Mouse (Mus musculus) midbrain, embryonic 16.5 days (tissue): ENCODE data around the gene Plppr1. TPM values are rescaled to one million over a fixed set of nuclear protein-coding genes. Genes with fewer than 3 reads are reported as not detected.

Experiments used
- ATAC-seq: fragments of 200-750 bp; cut with Nextera tagmentation; 2 replicates; pipeline ENCODE4 v1.8.0; 2017; ENCODE audit warnings: moderate TSS enrichment
- H3K27ac ChIP-seq: fragments of 300-500 bp; sonication (generic); 2 replicates; pipeline ENCODE4 v1.5.1; 2014; ENCODE audit warnings: mild to moderate bottlenecking, low read length, mixed read lengths
- H3K27me3 ChIP-seq: fragments of 300-500 bp; sonication (generic); 2 replicates; pipeline ENCODE4 v1.6.1; 2014; ENCODE audit warnings: low read depth, low read length, mixed read lengths; ENCODE audit not compliant: control insufficient read depth, insufficient read depth
- H3K36me3 ChIP-seq: fragments of 300-500 bp; sonication (generic); 2 replicates; pipeline ENCODE4 v1.6.1; 2014; ENCODE audit warnings: mild to moderate bottlenecking, low read length, moderate library complexity, mixed read lengths; ENCODE audit not compliant: control insufficient read depth, insufficient read depth
- H3K4me1 ChIP-seq: fragments of 300-500 bp; sonication (generic); 2 replicates; pipeline ENCODE4 v1.6.1; 2014; ENCODE audit warnings: mild to moderate bottlenecking, low read length, mixed read lengths; ENCODE audit not compliant: control insufficient read depth, insufficient read depth
- H3K4me2 ChIP-seq: fragments of 300-500 bp; sonication (generic); 2 replicates; pipeline ENCODE4 v1.6.1; 2014; ENCODE audit warnings: mild to moderate bottlenecking, low read length, mixed read lengths
- H3K4me3 ChIP-seq: fragments of 300-500 bp; sonication (generic); 2 replicates; pipeline ENCODE4 v1.5.1; 2014; ENCODE audit warnings: low read depth, mild to moderate bottlenecking, low read length, moderate library complexity, mixed read lengths
- H3K9ac ChIP-seq: fragments of 300-500 bp; sonication (generic); 2 replicates; pipeline ENCODE4 v1.6.1; 2014; ENCODE audit warnings: low read depth, low read length, mixed read lengths
- H3K9me3 ChIP-seq: fragments of 300-500 bp; sonication (generic); replicated peaks from 2 replicates; pipeline ENCODE4 v1.6.1; 2014; ENCODE audit warnings: mild to moderate bottlenecking, low read length, mixed read lengths; ENCODE audit not compliant: control insufficient read depth, poor library complexity, severe bottlenecking
- WGBS: fragments of 180-500 bp; shearing (Covaris S2); extraction: QIAGEN DNeasy Blood & Tissue Kit; methylation state at CpG from one replicate; pipeline ENCODE4 v1.1.7; 2014; 5-methylcytosine and 5-hydroxymethylcytosine counted together
- polyA plus RNA-seq: library from polyadenylated mRNA; unstranded; fragments of >200 nt; fragmentation: Nextera tagmentation; extraction: Ambion mirVana; gene quantifications from 2 replicates; pipeline ENCODE4 v1.2.1, GENCODE M21; 2015

The Plppr1 gene
- polyA plus RNA-seq, 1 experiment from 2014 or later: 65.9 TPM

- Histone ChIP-seq H3K4me2 (no peak overlapping the region), H3K4me3 (no peak overlapping the region), H3K9ac (no peak overlapping the region), H3K27me3 (no peaks in the 10 kb centered on the region), H3K9me3 (no peaks in the 10 kb centered on the region), H3K36me3 (no peaks in the 10 kb centered on the region), H3K27ac (no peak overlapping the region), H3K4me1 (no peaks in the 10 kb centered on the region)
- WGBS: 68% methylated on average over 1 of the region's 1 CpGs
- no peak for ATAC-seq
Observed at GRCm38 (mm10) chr4:49225021-49225420, 165.9 kb downstream of the Plppr1 start.

GRCm38 (mm10) chr4:49232206-49233031, 173.3 kb downstream of the Plppr1 start:
- Histone ChIP-seq H3K27me3 (no peaks in the 10 kb centered on the region), H3K36me3 (no peaks in the 10 kb centered on the region), H3K9me3 (no peaks in the 10 kb centered on the region), H3K9ac (no peak overlapping the region), H3K27ac (peak overlapping the region; percentile 6; the same call in 1 of the 2 replicates), H3K4me1 (peaks cover 7% of the 10 kb centered on the region; the same call in 1 of the 2 replicates), H3K4me3 (no peak overlapping the region), H3K4me2 (no peak overlapping the region)
- peak; percentile 59 for ATAC-seq
- whole genome bisulfite sequencing: 27% methylated on average over 11 of the region's 11 CpGs

- no peaks in the 10 kb centered on the region for H3K9me3 ChIP-seq
- WGBS: 39% methylated on average over 3 of the region's 3 CpGs
- no peak overlapping the region for H3K4me3 ChIP-seq
- no peaks in the 10 kb centered on the region for H3K36me3 ChIP-seq
- no peak overlapping the region for H3K4me2 ChIP-seq
- no peak for ATAC-seq
- H3K27me3 ChIP-seq: no peaks in the 10 kb centered on the region
- H3K27ac ChIP-seq: no peak overlapping the region
- H3K4me1 ChIP-seq: peaks cover 7% of the 10 kb centered on the region; the same call in 1 of the 2 replicates
- H3K9ac ChIP-seq: no peak overlapping the region
Observed at GRCm38 (mm10) chr4:49233032-49233406, 173.9 kb downstream of the Plppr1 start.

DNA sequence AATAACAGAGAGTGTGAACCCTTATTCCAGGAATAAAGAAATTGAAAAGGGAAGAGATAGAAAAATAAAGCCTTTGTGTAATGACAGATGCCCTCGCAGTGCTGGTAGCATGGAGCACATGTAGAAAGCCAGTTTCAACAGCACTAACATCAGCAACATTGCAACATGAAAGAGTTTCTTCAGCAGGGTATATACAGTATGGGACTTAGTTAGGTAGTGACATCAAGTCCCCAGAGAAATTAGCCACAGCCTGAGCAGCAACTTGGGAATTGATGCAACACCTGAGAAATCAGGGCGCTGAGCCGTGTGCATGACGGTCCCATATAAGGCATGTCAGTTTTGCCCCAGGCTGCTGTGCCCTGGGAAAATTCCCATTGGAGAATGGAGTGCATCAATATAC, 179.0 kb downstream of the Plppr1 start:
- Histone ChIP-seq H3K36me3 (no peaks in the 10 kb centered on the region), H3K27ac (no peak overlapping the region), H3K27me3 (no peaks in the 10 kb centered on the region), H3K4me2 (no peak overlapping the region), H3K9me3 (no peaks in the 10 kb centered on the region), H3K4me3 (no peak overlapping the region), H3K4me1 (0 out of 2 replicates have a peak, but pooled peaks cover 3% of the 10 kb centered on the region), H3K9ac (no peak overlapping the region)
- 92% methylated on average over 4 of the region's 4 CpGs for WGBS
- no peak; the same call in 1 of the 2 replicates for ATAC-seq

- H3K36me3 ChIP-seq: no peaks in the 10 kb centered on the region
- no peak overlapping the region for H3K27ac ChIP-seq
- H3K9me3 ChIP-seq: no peaks in the 10 kb centered on the region
- 0 out of 2 replicates have a peak, but pooled peaks cover 2% of the 10 kb centered on the region for H3K4me1 ChIP-seq
- no peak overlapping the region for H3K9ac ChIP-seq
- WGBS: 85% methylated on average over 5 of the region's 5 CpGs
- H3K4me2 ChIP-seq: no peak overlapping the region
- H3K27me3 ChIP-seq: no peaks in the 10 kb centered on the region
- H3K4me3 ChIP-seq: no peak overlapping the region
- ATAC-seq: no peak
Observed at GRCm38 (mm10) chr4:49239451-49239850, 180.4 kb downstream of the Plppr1 start.

DNA sequence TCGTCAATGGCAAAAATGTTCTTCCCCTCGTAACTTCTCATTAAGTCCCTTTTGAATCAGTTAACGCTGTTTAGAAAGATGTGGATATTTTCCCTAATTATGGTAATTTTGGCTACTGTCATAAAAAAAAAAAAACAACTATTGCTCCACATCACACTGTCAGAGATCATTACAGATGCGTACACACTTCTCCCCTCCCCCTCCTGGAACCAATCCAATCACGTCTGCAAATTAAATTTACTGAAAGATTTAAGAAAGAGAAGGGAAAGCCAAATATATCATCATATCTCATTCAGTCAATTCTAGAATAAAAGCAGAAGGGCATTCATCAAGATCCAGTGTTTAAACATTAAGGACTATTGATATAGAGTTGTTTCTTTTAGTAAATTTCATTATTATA, 185.7 kb downstream of the Plppr1 start:
- H3K4me1 ChIP-seq: 0 out of 2 replicates have a peak, but pooled peaks cover 2% of the 10 kb centered on the region
- ATAC-seq: no peak
- H3K4me3 ChIP-seq: no peak overlapping the region
- no peaks in the 10 kb centered on the region for H3K36me3 ChIP-seq
- H3K27ac ChIP-seq: no peak overlapping the region
- no peaks in the 10 kb centered on the region for H3K9me3 ChIP-seq
- no peak overlapping the region for H3K9ac ChIP-seq
- WGBS: 46% methylated on average over 5 of the region's 5 CpGs
- H3K27me3 ChIP-seq: no peaks in the 10 kb centered on the region
- no peak overlapping the region for H3K4me2 ChIP-seq

- Histone ChIP-seq H3K9ac (no peak overlapping the region), H3K27ac (no peak overlapping the region), H3K9me3 (no peaks in the 10 kb centered on the region), H3K4me3 (no peak overlapping the region), H3K4me1 (no peaks in the 10 kb centered on the region), H3K4me2 (no peak overlapping the region), H3K27me3 (no peaks in the 10 kb centered on the region), H3K36me3 (no peaks in the 10 kb centered on the region)
- WGBS: 83% methylated on average over 2 of the region's 2 CpGs
- no peak for ATAC-seq
Observed at GRCm38 (mm10) chr4:49245274-49245673, 186.2 kb downstream of the Plppr1 start.

DNA sequence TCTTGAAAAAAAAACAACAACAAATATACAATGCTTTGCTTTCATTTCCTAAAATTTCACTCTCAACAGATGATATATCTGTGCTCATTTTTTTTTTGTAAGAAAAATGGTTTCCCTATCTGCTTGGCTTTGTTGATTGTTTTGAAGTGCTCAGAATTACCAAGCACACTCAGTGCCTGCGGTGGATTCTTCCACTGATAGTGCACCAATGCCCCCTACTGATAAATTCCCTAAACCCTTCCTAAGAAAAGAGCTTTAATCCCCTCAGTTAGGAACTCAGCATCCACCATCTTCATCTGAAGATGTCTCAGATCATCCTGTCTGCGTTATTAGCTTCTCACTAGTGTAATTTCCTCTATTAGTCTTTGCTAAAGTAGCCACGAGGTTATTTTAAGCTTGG, 192.2 kb downstream of the Plppr1 start:
- H3K9ac ChIP-seq: no peak overlapping the region
- 2% methylated on average over 3 of the region's 3 CpGs for WGBS
- no peaks in the 10 kb centered on the region for H3K36me3 ChIP-seq
- no peak overlapping the region for H3K27ac ChIP-seq
- H3K9me3 ChIP-seq: no peaks in the 10 kb centered on the region
- no peaks in the 10 kb centered on the region for H3K27me3 ChIP-seq
- peaks cover 3% of the 10 kb centered on the region; the same call in 1 of the 2 replicates for H3K4me1 ChIP-seq
- H3K4me2 ChIP-seq: no peak overlapping the region
- H3K4me3 ChIP-seq: no peak overlapping the region
- 0 out of 2 replicates have a peak, but pooled peaks have one; percentile 32 for ATAC-seq

- Histone ChIP-seq H3K4me2 (no peak overlapping the region), H3K27ac (no peak overlapping the region), H3K9ac (no peak overlapping the region), H3K27me3 (no peaks in the 10 kb centered on the region), H3K9me3 (no peaks in the 10 kb centered on the region), H3K36me3 (no peaks in the 10 kb centered on the region), H3K4me1 (peaks cover 3% of the 10 kb centered on the region; the same call in 1 of the 2 replicates), H3K4me3 (no peak overlapping the region)
- WGBS: 88% methylated on average over 3 of the region's 3 CpGs
- no peak for ATAC-seq
Observed at GRCm38 (mm10) chr4:49252169-49252568, 193.1 kb downstream of the Plppr1 start.
